ENCODE assay signal across 22 mouse cellular contexts in genomic region chr9:119390214-119390613, GRCm38 (mm10). TPM values are rescaled to one million over a fixed set of nuclear protein-coding genes. Genes with fewer than 3 reads are reported as not detected.
"Had no signal": no experiment of that assay in that cellular context is flagged by ENCODE, and none has a peak within 500 bp of the region (broad histone marks: within the 10 kb centered on the region; RNA-seq: fewer than 3 reads in every experiment).

No protein-coding gene starts in this region.

- H3K4me1 ChIP-seq: lung, embryonic 15.5 days; megakaryocyte, embryonic 14.5 days; midbrain, embryonic 13.5 days; midbrain, embryonic 15.5 days; neural tube, embryonic 12.5 days; stomach, embryonic 15.5 days had no signal

- H3K4me2 ChIP-seq: lung, embryonic 15.5 days; midbrain, embryonic 11.5 days; midbrain, embryonic 13.5 days; midbrain, embryonic 15.5 days; neural tube, embryonic 12.5 days; stomach, embryonic 15.5 days had no signal

- H3K9ac ChIP-seq: lung, embryonic 15.5 days; midbrain, embryonic 13.5 days; midbrain, embryonic 15.5 days; neural tube, embryonic 12.5 days; stomach, embryonic 15.5 days had no signal

- H3K27me3 ChIP-seq: lung, embryonic 15.5 days; midbrain, embryonic 13.5 days; midbrain, embryonic 15.5 days; neural tube, embryonic 12.5 days; stomach, embryonic 15.5 days had no signal

- DNase-seq: lung, adult 2 months; lung, postnatal 14 days; lung, postnatal 36 days; right cerebral cortex, postnatal 14 days; thymus, adult 2 months; thymus, postnatal 25 days; thymus, postnatal 4 days had no signal

- ATAC-seq: lung, postnatal 0 days; midbrain, embryonic 13.5 days; midbrain, embryonic 15.5 days had no signal

- H3K9me3 ChIP-seq: lung, embryonic 15.5 days; megakaryocyte, embryonic 14.5 days; midbrain, embryonic 13.5 days; midbrain, embryonic 15.5 days; neural tube, embryonic 12.5 days; stomach, embryonic 15.5 days had no signal

- H3K4me3 ChIP-seq: lung, embryonic 15.5 days; megakaryocyte, embryonic 14.5 days; midbrain, embryonic 13.5 days; midbrain, embryonic 15.5 days; neural tube, embryonic 12.5 days; stomach, embryonic 15.5 days had no signal

- H3K36me3 ChIP-seq: lung, embryonic 15.5 days; midbrain, embryonic 13.5 days; midbrain, embryonic 15.5 days; neural tube, embryonic 12.5 days had no signal

- H3K27ac ChIP-seq: lung, embryonic 15.5 days; macrophage; midbrain, embryonic 13.5 days; midbrain, embryonic 15.5 days; neural tube, embryonic 12.5 days; stomach, embryonic 15.5 days; stomach, postnatal 0 days had no signal

RNA-seq across cellular contexts. Expression of gene Acvr2b, which starts 11.7 kb away (rescaled TPM):
- total RNA-seq: neutrophil, adult 5-6 weeks had no signal

RNA-seq across cellular contexts. Expression of gene Slc22a14, which starts 24.9 kb away (rescaled TPM):
- total RNA-seq: megakaryocyte progenitor cell, adult 5-6 weeks; midbrain, postnatal 0 days; neutrophil, adult 5-6 weeks had no signal
- polyA plus RNA-seq: lung, embryonic 15.5 days; lung, postnatal 0 days; macrophage; midbrain, embryonic 11.5 days; midbrain, embryonic 15.5 days; midbrain, postnatal 0 days; neural tube, embryonic 12.5 days; neural tube, embryonic 14.5 days; stomach, postnatal 0 days had no signal

RNA-seq across cellular contexts. Expression of gene Xylb, which starts 33.0 kb away (rescaled TPM):
- total RNA-seq: monocyte, adult 5-6 weeks had no signal
